Mouse (Mus musculus): ENCODE measurements around the gene Tgfb1. TPM values are rescaled to one million over a fixed set of nuclear protein-coding genes. Genes with fewer than 3 reads are reported as not detected.
A peak's percentile ranks its signal among the peaks of the same experiment; 100 is the strongest.

Tgfb1 gene
- polyA plus RNA-seq, 1 experiment from 2014 or later: 1.2 TPM

DNA sequence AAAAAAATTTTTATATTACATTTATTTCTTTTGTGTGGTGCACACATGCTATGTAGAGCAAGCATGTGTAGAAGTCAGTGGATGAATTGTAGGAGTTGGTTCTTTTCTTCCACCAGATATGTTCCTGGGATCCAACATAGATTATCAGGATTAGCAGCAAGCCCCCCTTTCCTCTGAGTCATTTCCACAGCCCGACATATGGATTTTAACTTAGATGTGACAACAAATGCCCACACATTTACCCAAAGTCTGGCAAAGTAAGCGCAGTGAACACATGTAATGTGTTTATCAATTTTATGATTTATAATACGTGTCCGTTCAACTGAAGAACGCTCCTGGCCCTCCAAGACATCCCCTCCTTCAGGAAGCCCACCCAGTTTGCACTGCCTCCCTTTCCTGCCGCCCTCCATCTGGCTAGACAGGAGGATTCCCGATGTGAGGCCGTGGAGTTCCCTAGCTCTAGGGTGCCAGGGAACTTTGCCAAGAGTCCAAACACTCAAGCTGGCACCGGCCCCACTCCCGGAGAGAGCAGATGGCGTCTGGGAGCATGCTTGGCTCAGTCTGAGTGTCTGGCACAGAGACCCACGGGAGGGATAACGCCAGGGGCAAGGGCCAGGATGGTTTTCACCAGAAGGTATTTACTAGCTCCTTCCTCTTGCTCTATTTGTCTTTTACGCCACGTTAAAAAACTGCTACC lies 10.6 kb upstream of the Tgfb1 start:
- peaks cover 15% of the 10 kb centered on the region for H3K4me1 ChIP-seq (replicated peaks)
- no peaks in the 10 kb centered on the region for H3K36me3 ChIP-seq
- no peaks in the 10 kb centered on the region for H3K9me3 ChIP-seq
- peaks cover 42% of the 10 kb centered on the region for H3K27me3 ChIP-seq
- no peak overlapping the region for H3K4me3 ChIP-seq (replicated peaks)
- 68% methylated on average over 15 of the region's 15 CpGs for WGBS
- no peak overlapping the region for H3K9ac ChIP-seq (replicated peaks)
- no peak overlapping the region for H3K4me2 ChIP-seq (replicated peaks)
- H3K27ac ChIP-seq: peak overlapping the region; percentile 65
- ATAC-seq: peak; percentile 34

DNA sequence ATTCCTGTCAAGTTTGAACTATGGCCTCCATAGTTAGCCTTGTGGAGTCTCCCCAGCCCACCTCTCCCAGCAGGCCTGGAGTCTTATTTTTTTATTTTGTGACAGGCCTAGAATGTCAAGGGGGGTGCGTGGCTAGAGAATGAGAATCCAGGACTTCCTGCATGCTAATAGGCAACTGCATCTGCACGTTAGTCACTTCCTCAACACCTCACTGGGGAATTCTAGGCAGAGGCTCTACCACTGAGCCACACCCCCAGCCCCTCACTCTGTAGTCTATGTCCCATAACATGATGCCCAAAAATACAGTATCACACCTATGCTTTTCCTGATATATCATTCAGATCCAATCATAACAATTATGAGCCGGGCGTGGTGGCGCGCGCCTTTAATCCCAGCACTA lies 9.8 kb upstream of the Tgfb1 start:
- Histone ChIP-seq H3K4me2 (replicated peaks) (no peak overlapping the region), H3K27ac (peak overlapping the region; percentile 65), H3K9ac (replicated peaks) (no peak overlapping the region), H3K4me3 (replicated peaks) (no peak overlapping the region), H3K4me1 (replicated peaks) (peaks cover 23% of the 10 kb centered on the region), H3K27me3 (peaks cover 42% of the 10 kb centered on the region), H3K36me3 (no peaks in the 10 kb centered on the region), H3K9me3 (no peaks in the 10 kb centered on the region)
- ATAC-seq: no peak
- 90% methylated on average over 7 of the region's 7 CpGs for WGBS

DNA sequence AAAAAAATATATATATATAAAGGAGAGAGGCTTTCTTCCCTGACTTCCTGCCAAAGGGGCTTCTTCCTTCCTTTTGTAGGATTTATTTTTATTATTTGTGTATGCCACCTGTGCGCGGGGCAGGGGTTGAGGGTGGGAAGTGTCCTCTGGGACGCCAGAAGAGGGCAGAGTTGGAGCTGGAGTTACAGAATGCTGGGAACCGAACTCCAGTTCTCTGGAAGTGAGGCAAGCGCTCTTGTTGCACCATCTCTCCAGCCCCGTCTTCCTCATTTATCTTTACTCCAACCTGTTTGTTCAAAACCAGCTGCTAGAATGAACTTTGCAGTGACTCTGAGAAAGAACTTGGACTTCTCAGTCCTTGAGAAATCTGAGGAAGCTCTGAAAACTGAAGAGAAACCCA lies 6.8 kb upstream of the Tgfb1 start:
- H3K27ac ChIP-seq: peak overlapping the region; percentile 96; the same call in 1 of the 2 replicates
- peak overlapping the region; percentile 60 for H3K4me3 ChIP-seq (replicated peaks)
- peaks cover 23% of the 10 kb centered on the region for H3K4me1 ChIP-seq (replicated peaks)
- peaks cover 6% of the 10 kb centered on the region; the same call in 1 of the 2 replicates for H3K36me3 ChIP-seq
- 0 out of 2 replicates have a peak overlapping the region, but pooled peaks have one; percentile 70 for H3K9ac ChIP-seq (replicated peaks)
- no peaks in the 10 kb centered on the region for H3K9me3 ChIP-seq
- WGBS: 3% methylated on average over 6 of the region's 6 CpGs
- ATAC-seq: no peak
- H3K27me3 ChIP-seq: peaks cover 24% of the 10 kb centered on the region
- peak overlapping the region; percentile 61 for H3K4me2 ChIP-seq (replicated peaks)

DNA sequence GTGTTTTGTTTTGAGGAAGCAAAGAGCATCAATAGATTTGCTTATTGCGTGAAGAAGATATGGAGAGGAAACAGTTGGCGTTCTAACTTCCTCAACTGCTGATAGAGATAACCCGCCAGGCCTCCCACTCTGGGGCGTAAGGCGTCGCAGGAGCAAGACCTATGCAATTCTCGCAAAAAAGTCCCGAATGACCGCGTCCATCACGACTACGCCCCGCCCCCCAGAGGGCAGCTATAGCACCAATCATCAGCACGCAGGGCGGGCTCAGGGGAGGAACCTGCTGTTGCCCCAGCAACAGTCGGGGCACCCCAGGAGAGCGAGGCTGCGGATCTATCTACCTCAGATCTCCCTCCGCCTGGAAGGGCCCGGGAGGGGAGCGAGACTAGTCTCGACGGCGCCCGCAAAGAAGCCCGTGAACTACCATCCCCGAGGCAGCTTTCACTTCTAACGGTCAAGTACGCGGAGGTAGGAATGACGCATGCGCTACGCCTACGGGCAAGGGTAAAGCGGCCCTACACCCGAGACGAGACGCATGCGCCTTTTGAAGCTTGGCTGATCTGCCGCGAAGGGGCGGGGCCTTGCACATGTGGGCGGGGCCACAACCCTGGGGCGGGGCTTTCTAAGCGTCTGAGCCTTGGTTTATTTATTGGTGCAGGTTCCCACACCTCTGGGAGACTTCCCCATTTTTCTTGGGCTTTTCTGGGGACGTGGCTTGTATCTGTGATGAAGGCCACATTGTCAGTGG lies 6.1 kb upstream of the Tgfb1 start, which contains the start of gene B9d2:
TSS of gene B9d2 (plus strand) at position 267 of the 745 bp plus-strand sequence.
- H3K27ac ChIP-seq: peak within 1 kb of the TSS; percentile 96
- H3K27me3 ChIP-seq: peaks cover 24% of the 10 kb centered on the region
- peak; percentile 96 for ATAC-seq
- H3K36me3 ChIP-seq: peaks cover 6% of the 10 kb centered on the region; the same call in 1 of the 2 replicates
- H3K4me3 ChIP-seq (replicated peaks): peak within 1 kb of the TSS; percentile 60
- WGBS: under 1% methylated on average over 46 of the region's 46 CpGs
- H3K9ac ChIP-seq (replicated peaks): peak within 1 kb of the TSS; percentile 70
- peak within 1 kb of the TSS; percentile 61 for H3K4me2 ChIP-seq (replicated peaks)
- peaks cover 21% of the 10 kb centered on the region for H3K4me1 ChIP-seq (replicated peaks)
- H3K9me3 ChIP-seq: no peaks in the 10 kb centered on the region

DNA sequence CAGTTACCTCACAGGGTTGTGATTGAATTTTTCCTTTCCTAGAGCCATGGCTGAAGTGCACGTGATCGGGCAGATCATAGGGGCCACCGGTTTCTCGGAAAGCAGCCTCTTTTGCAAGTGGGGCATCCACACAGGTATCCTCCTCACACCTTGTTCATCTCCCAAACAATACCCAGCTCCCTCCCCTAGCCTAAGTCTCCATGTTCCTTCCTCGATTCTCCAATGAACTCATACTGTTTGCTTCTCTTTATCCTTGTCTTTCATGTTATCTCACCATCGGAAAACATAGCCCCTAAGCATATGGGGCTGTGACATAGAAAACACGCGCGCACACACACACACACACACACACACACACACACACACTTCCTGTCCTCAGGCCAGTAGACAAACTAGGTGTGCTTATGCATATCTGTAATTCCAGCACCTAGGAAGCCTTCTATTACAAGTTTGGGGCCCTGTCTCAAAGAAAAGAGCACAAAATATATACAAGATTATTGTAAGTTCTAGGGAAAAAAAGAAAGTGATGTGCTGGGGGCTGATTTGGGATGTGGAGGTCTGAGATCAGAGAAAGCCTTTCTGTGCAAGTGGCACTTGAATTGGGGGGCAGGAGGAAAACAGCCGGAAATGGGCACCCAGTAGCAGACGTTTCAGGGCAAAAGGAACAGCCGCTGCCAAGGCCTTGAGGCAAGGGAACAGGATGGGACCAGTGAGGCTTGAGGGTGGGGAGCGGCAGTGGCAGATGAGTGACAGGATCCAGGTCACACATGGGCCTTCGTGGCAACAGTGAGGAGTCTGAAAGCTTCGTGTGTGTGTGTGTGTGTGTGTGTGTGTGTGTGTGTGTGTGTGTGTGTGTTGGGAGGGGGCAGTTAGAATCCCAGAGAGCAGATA lies 5.2 kb upstream of the Tgfb1 start:
- H3K36me3 ChIP-seq: peaks cover 6% of the 10 kb centered on the region; the same call in 1 of the 2 replicates
- WGBS: 67% methylated on average over 15 of the region's 15 CpGs
- H3K9me3 ChIP-seq: no peaks in the 10 kb centered on the region
- H3K4me2 ChIP-seq (replicated peaks): peak overlapping the region; percentile 61
- peaks cover 29% of the 10 kb centered on the region for H3K4me1 ChIP-seq (replicated peaks)
- H3K4me3 ChIP-seq (replicated peaks): peak overlapping the region; percentile 60
- peak overlapping the region; percentile 70; the same call in 1 of the 2 replicates for H3K9ac ChIP-seq (replicated peaks)
- peaks cover 33% of the 10 kb centered on the region for H3K27me3 ChIP-seq
- no peak for ATAC-seq
- H3K27ac ChIP-seq: peak overlapping the region; percentile 96

DNA sequence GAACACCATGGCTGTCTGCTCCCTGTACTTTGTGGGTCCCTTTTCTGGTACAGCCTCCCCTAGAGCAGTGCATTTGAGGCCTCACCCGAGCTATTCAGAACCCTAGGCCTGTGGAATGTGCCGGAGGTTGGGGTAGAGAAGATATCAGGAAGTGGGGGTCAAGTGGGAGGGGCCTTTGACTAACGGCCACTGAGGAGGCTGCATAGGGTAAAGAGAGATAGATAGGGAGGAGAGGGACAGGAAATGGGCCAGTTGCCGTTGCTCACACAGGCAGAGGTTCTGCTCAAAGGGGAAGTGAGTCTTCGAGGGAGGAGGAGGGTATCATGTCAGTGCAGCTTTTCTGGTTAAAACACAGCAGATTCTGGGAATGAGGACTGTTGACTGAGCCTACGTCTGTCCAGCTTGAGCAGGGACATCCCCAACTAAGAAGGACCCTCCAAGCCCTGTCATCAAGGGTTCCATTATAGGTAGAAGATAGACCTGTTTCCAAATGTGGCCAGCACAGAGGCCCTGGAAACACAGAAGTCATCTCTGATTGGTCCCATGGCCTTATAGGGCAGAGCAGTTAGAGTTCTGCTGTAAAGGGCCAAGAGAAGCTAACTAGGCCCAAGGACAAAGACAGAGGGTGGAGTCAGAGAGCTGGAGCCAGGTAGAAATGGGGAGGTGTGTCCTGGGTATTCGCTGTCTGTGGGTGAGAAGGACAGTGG lies 3.2 kb upstream of the Tgfb1 start:
- Histone ChIP-seq H3K36me3 (peaks cover 6% of the 10 kb centered on the region; the same call in 1 of the 2 replicates), H3K4me1 (replicated peaks) (peaks cover 49% of the 10 kb centered on the region), H3K4me3 (replicated peaks) (no peak overlapping the region), H3K9me3 (no peaks in the 10 kb centered on the region), H3K4me2 (replicated peaks) (no peak overlapping the region), H3K27ac (no peak overlapping the region), H3K27me3 (peaks cover 46% of the 10 kb centered on the region), H3K9ac (replicated peaks) (no peak overlapping the region)
- ATAC-seq: no peak
- 79% methylated on average over 7 of the region's 7 CpGs for WGBS

DNA sequence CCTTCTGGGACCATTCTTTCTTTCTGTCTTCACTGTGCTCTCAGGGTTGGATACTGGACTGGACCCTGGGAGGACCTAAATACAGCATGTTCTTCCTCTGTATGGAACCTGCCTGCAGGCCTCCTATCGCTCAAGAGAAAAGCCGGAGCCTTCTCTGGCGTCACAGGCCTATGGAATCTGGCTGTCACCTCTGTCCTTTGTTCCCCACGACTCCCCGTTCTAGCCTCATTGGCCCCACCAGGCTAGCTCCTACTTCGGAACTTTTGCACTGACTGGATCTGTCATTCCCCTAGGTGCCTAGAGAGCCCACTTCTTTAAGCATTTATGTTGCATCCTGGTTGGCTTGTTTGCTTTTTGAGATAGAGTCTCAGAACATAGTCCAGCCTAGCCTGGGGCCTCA lies 2.1 kb upstream of the Tgfb1 start:
- WGBS: 87% methylated on average over 6 of the region's 6 CpGs
- Histone ChIP-seq H3K4me1 (replicated peaks) (peaks cover 58% of the 10 kb centered on the region), H3K27me3 (peaks cover 50% of the 10 kb centered on the region), H3K27ac (no peak overlapping the region), H3K9me3 (no peaks in the 10 kb centered on the region), H3K4me2 (replicated peaks) (no peak overlapping the region), H3K36me3 (peaks cover 6% of the 10 kb centered on the region; the same call in 1 of the 2 replicates), H3K4me3 (replicated peaks) (no peak overlapping the region), H3K9ac (replicated peaks) (no peak overlapping the region)
- ATAC-seq: no peak

DNA sequence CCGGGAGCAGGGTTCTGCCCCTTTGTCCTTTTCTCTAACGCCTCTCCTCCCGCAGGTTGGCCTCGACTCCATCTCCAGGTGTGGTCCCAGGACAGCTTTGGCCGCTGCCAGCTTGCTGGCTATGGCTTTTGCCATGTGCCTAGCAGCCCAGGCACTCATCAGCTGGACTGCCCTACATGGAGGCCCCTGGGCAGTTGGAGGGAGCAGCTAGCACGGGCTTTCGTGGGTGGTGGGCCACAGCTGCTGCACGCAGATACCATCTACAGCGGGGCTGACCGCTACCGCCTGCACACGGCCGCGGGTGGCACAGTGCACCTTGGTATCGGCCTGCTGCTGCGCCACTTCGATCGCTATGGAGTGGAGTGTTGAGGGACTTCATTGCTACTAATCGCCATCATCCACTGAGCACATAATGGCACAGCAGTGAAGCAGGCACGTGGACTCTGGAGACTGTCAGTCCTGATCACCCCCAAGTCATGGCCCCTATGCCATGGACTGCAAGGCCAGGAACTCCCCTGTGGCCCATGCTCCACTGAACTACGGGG lies 804 bp upstream of the Tgfb1 start:
- H3K4me2 ChIP-seq (replicated peaks): peak overlapping the region; percentile 62; the same call in 1 of the 2 replicates
- peaks cover 64% of the 10 kb centered on the region for H3K27me3 ChIP-seq
- no peak overlapping the region for H3K27ac ChIP-seq
- peaks cover 50% of the 10 kb centered on the region for H3K4me1 ChIP-seq (replicated peaks)
- no peak overlapping the region for H3K4me3 ChIP-seq (replicated peaks)
- ATAC-seq: no peak
- WGBS: 72% methylated on average over 21 of the region's 21 CpGs
- no peaks in the 10 kb centered on the region for H3K9me3 ChIP-seq
- H3K9ac ChIP-seq (replicated peaks): 0 out of 2 replicates have a peak overlapping the region, but pooled peaks have one; percentile 6
- peaks cover 6% of the 10 kb centered on the region; the same call in 1 of the 2 replicates for H3K36me3 ChIP-seq

DNA sequence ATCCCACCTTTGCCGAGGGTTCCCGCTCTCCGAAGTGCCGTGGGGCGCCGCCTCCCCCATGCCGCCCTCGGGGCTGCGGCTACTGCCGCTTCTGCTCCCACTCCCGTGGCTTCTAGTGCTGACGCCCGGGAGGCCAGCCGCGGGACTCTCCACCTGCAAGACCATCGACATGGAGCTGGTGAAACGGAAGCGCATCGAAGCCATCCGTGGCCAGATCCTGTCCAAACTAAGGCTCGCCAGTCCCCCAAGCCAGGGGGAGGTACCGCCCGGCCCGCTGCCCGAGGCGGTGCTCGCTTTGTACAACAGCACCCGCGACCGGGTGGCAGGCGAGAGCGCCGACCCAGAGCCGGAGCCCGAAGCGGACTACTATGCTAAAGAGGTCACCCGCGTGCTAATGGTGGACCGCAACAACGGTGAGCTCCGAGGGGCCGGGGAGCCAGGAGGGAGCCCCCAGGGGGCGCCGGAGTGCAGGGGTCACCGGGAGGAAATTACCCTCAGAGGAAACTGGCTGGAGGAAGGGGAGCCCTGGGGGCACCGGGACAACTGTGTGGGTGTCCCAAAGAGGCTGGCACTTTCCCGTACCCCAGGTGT lies 1.1 kb downstream of the Tgfb1 start:
- WGBS: under 1% methylated on average over 47 of the region's 47 CpGs
- Histone ChIP-seq H3K4me3 (replicated peaks) (peak overlapping the region; percentile 43), H3K4me1 (replicated peaks) (peaks cover 37% of the 10 kb centered on the region), H3K27ac (no peak overlapping the region), H3K4me2 (replicated peaks) (peak overlapping the region; percentile 62), H3K27me3 (peaks cover 80% of the 10 kb centered on the region), H3K9me3 (no peaks in the 10 kb centered on the region), H3K9ac (replicated peaks) (peak overlapping the region; percentile 24), H3K36me3 (peaks cover 3% of the 10 kb centered on the region; the same call in 1 of the 2 replicates)
- no peak for ATAC-seq

DNA sequence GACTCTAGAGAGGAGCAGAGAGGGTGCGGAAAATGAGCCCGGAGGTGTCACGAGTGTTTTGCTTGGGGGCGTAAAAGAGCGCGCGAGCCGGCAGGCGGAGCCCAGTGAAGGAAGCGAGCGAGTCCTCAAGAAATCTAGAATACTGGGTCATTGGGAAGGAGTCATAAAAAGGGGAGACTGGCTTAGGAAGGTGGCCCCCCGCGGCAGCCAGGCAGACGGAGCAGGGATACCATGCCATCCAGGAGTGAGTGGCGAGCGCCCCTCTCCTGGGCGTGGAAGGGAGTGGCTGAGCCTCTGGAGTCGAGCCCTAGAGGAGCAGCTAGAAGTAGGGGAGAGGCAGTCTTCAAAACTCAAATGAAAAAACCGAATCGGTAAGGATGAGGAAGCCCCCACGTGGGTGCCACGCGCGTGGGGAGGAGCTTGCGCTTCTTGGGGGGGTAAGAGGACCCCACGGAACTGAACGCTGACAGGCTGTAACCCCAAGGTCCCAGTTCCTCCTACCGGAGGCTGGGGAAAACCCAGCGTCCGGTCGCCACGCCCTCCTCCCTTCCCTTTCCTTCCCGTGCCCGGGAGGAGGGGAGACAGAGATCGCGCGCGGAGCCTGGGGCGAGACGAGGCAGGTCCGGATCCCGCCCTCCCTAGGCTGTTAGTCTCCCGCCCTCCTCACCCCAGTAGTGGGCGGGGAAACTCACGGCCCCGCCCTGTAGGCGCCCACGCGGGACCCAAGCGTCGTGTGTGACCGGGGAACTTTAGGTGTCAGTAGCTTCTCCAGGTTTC lies 2.2 kb downstream of the Tgfb1 start:
- 0 out of 2 replicates have a peak, but pooled peaks have one; percentile 22 for ATAC-seq
- no peaks in the 10 kb centered on the region for H3K9me3 ChIP-seq
- H3K27me3 ChIP-seq: peaks cover 81% of the 10 kb centered on the region
- no peaks in the 10 kb centered on the region for H3K36me3 ChIP-seq
- peak overlapping the region; percentile 43 for H3K4me3 ChIP-seq (replicated peaks)
- H3K4me1 ChIP-seq (replicated peaks): peaks cover 40% of the 10 kb centered on the region
- H3K9ac ChIP-seq (replicated peaks): peak overlapping the region; percentile 37; the same call in 1 of the 2 replicates
- H3K27ac ChIP-seq: no peak overlapping the region
- 1% methylated on average over 51 of the region's 52 CpGs for WGBS
- peak overlapping the region; percentile 62 for H3K4me2 ChIP-seq (replicated peaks)
